Mouse (Mus musculus): Measurements from ENCODE around the gene Arrdc2.

DNA sequence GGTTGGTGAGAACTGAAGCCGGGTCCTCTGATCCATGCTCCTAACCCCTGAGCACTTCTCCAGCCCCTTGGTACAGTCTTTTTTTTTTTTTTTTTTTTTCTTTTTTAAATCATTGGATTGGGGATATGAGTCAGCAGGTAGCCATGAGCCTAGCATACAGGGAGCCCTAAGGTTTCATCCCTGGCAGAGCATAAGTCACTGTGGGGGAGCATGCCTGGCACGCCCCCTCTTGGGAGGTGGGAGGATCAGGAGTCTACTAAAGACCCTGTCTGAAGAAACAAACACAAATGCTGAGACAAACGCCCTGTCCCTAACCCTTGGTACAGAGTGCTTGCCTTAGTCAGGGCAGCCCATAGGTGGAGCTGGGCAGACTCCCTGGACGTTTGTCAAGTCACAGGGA is 27.5 kb downstream of the Arrdc2 start:
- no peak for TF ChIP-seq CTCF (IDR thresholded peaks at IDR 0.05; ENCODE audit: control insufficient read depth, insufficient read depth, insufficient replicate concordance, low read depth, low read length)
- TF ChIP-seq POLR2A (IDR thresholded peaks at IDR 0.05; ENCODE audit: control insufficient read depth, low read depth, low read length), result no peak
